Mouse (Mus musculus): Measurements from ENCODE around the gene Map4k1. TPM values are rescaled to one million over a fixed set of nuclear protein-coding genes. Genes with fewer than 3 reads are reported as not detected.

Gene Map4k1
- total and polyA plus RNA-seq, 3 experiments = 9.1 to 58.0 (median 15.9) TPM

- Histone ChIP-seq H3K9me3 (replicated peaks) (0 out of 2 replicates have a peak, but pooled peaks cover 2% of the 10 kb centered on the region), H3K4me1 (ENCODE audit: insufficient read depth, low read depth, low read length) (no peaks in the 10 kb centered on the region), H3K27me3 (ENCODE audit: insufficient read depth, low read length) (peaks cover 46% of the 10 kb centered on the region), H3K4me3 (ENCODE audit: low read depth, low read length) (no peak overlapping the region), H3K36me3 (replicated peaks) (no peaks in the 10 kb centered on the region)
- no peak for ATAC-seq (ENCODE audit: extremely low read depth, insufficient number of reproducible peaks, low FRiP score, poor library complexity, severe bottlenecking)
- TF ChIP-seq POLR2AphosphoS5 (IDR thresholded peaks at IDR 0.05; ENCODE audit: insufficient replicate concordance, low read depth, low read length) = no peak
- TF ChIP-seq TAL1 (conservative IDR thresholded peaks at IDR 0.05; ENCODE audit: low read depth, low read length) = no peak
- no peak for TF ChIP-seq CTCF (IDR thresholded peaks at IDR 0.05; ENCODE audit: low read depth, low read length)
- TF ChIP-seq GATA1 (IDR thresholded peaks at IDR 0.05; ENCODE audit: borderline replicate concordance, low read length) = no peak
- no peak for TF ChIP-seq GATA2 (IDR thresholded peaks at IDR 0.05; ENCODE audit: borderline replicate concordance, low read depth, low read length)
- no peak for DNase-seq (ENCODE audit: low spot score)
Observed at GRCm38 (mm10) chr7:29052821-29053220, 71.0 kb downstream of the Map4k1 start.

Other genes starting within 250 kb of the Map4k1 start
- 12.3 and 14.2 TPM in 2 replicates for gene Mrps12, start 240.2 kb upstream of the Map4k1 start, total RNA-seq (2014; fragmentation: Nextera tagmentation)
- 24.8 and 33.9 TPM in 2 replicates for gene Mrps12, start 240.2 kb upstream of the Map4k1 start, total RNA-seq (2017)
- gene Mrps12, start 240.2 kb upstream of the Map4k1 start, polyA plus RNA-seq (2012) = 217 and 283 TPM in 2 replicates
- 10.1 and 17.1 TPM in 2 replicates for gene Sars2, start 240.1 kb upstream of the Map4k1 start, total RNA-seq (2014; fragmentation: Nextera tagmentation)
- gene Sars2, start 240.1 kb upstream of the Map4k1 start, total RNA-seq (2017) = 9.1 and 10.0 TPM in 2 replicates
- 33.4 and 41.5 TPM in 2 replicates for gene Sars2, start 240.1 kb upstream of the Map4k1 start, polyA plus RNA-seq (2012)
- gene Ccer2, start 225.9 kb upstream of the Map4k1 start, total RNA-seq (2014; fragmentation: Nextera tagmentation) = not detected in 2 replicates
- gene Ccer2, start 225.9 kb upstream of the Map4k1 start, total RNA-seq (2017) = not detected in 2 replicates
- not detected in 2 replicates for gene Ccer2, start 225.9 kb upstream of the Map4k1 start, polyA plus RNA-seq (2012)
- 50.1 and 60.0 TPM in 2 replicates for gene Sirt2, start 215.3 kb upstream of the Map4k1 start, total RNA-seq (2014; fragmentation: Nextera tagmentation)
- gene Sirt2, start 215.3 kb upstream of the Map4k1 start, total RNA-seq (2017) = 34.1 and 36.4 TPM in 2 replicates
- 103 and 114 TPM in 2 replicates for gene Sirt2, start 215.3 kb upstream of the Map4k1 start, polyA plus RNA-seq (2012)
- gene Nfkbib, start 214.5 kb upstream of the Map4k1 start, total RNA-seq (2014; fragmentation: Nextera tagmentation) = 21.1 and 30.4 TPM in 2 replicates
- gene Nfkbib, start 214.5 kb upstream of the Map4k1 start, total RNA-seq (2017) = 9.5 and 10.7 TPM in 2 replicates
- gene Nfkbib, start 214.5 kb upstream of the Map4k1 start, polyA plus RNA-seq (2012) = 109 and 136 TPM in 2 replicates
- 1.8 TPM in 1 of 2 replicates, not detected in the other for gene Rinl, start 193.1 kb upstream of the Map4k1 start, total RNA-seq (2014; fragmentation: Nextera tagmentation)
- 1.2 and 1.4 TPM in 2 replicates for gene Rinl, start 193.1 kb upstream of the Map4k1 start, total RNA-seq (2017)
- gene Rinl, start 193.1 kb upstream of the Map4k1 start, polyA plus RNA-seq (2012) = 1.4 and 1.8 TPM in 2 replicates
- 442 and 470 TPM in 2 replicates for gene Hnrnpl, start 173.5 kb upstream of the Map4k1 start, total RNA-seq (2014; fragmentation: Nextera tagmentation)
- 251 and 279 TPM in 2 replicates for gene Hnrnpl, start 173.5 kb upstream of the Map4k1 start, total RNA-seq (2017)
- gene Hnrnpl, start 173.5 kb upstream of the Map4k1 start, polyA plus RNA-seq (2012) = 430 and 529 TPM in 2 replicates
- 102 and 127 TPM in 2 replicates for gene Ech1, start 156.8 kb upstream of the Map4k1 start, total RNA-seq (2014; fragmentation: Nextera tagmentation)
- gene Ech1, start 156.8 kb upstream of the Map4k1 start, total RNA-seq (2017) = 78.5 and 94.3 TPM in 2 replicates
- gene Ech1, start 156.8 kb upstream of the Map4k1 start, polyA plus RNA-seq (2012) = 12.9 and 33.1 TPM in 2 replicates
- 0.87 and 3.0 TPM in 2 replicates for gene Lgals4, start 148.2 kb upstream of the Map4k1 start, total RNA-seq (2014; fragmentation: Nextera tagmentation)
- 1.9 and 3.4 TPM in 2 replicates for gene Lgals4, start 148.2 kb upstream of the Map4k1 start, total RNA-seq (2017)
- gene Lgals4, start 148.2 kb upstream of the Map4k1 start, polyA plus RNA-seq (2012) = 0.22 and 0.68 TPM in 2 replicates
- gene Lgals7, start 118.2 kb upstream of the Map4k1 start, total RNA-seq (2014; fragmentation: Nextera tagmentation) = 3.0 TPM in 1 of 2 replicates, not detected in the other
- 0.27 and 0.76 TPM in 2 replicates for gene Lgals7, start 118.2 kb upstream of the Map4k1 start, total RNA-seq (2017)
- 0.49 and 0.68 TPM in 2 replicates for gene Lgals7, start 118.2 kb upstream of the Map4k1 start, polyA plus RNA-seq (2012)
- not detected in 2 replicates for gene Capn12, start 100.6 kb upstream of the Map4k1 start, total RNA-seq (2014; fragmentation: Nextera tagmentation)
- 0.12 and 0.22 TPM in 2 replicates for gene Capn12, start 100.6 kb upstream of the Map4k1 start, total RNA-seq (2017)
- 0.02 TPM in 1 of 2 replicates, not detected in the other for gene Capn12, start 100.6 kb upstream of the Map4k1 start, polyA plus RNA-seq (2012)
- 119 and 121 TPM in 2 replicates for gene Actn4, start 19.7 kb upstream of the Map4k1 start, total RNA-seq (2014; fragmentation: Nextera tagmentation)
- 28.1 and 30.3 TPM in 2 replicates for gene Actn4, start 19.7 kb upstream of the Map4k1 start, total RNA-seq (2017)
- gene Actn4, start 19.7 kb upstream of the Map4k1 start, polyA plus RNA-seq (2012) = 259 and 260 TPM in 2 replicates
- gene Eif3k, start 186 bp upstream of the Map4k1 start, total RNA-seq (2014; fragmentation: Nextera tagmentation) = 280 and 322 TPM in 2 replicates
- 377 and 459 TPM in 2 replicates for gene Eif3k, start 186 bp upstream of the Map4k1 start, total RNA-seq (2017)
- gene Eif3k, start 186 bp upstream of the Map4k1 start, polyA plus RNA-seq (2012) = 91.7 and 199 TPM in 2 replicates
- 0.30 and 0.73 TPM in 2 replicates for gene Ryr1, start 143.1 kb downstream of the Map4k1 start, total RNA-seq (2014; fragmentation: Nextera tagmentation)
- gene Ryr1, start 143.1 kb downstream of the Map4k1 start, total RNA-seq (2017) = 0.17 and 0.38 TPM in 2 replicates
- gene Ryr1, start 143.1 kb downstream of the Map4k1 start, polyA plus RNA-seq (2012) = under 0.01 TPM in 2 replicates
- 4.3 and 5.8 TPM in 2 replicates for gene Rasgrp4, start 152.8 kb downstream of the Map4k1 start, total RNA-seq (2014; fragmentation: Nextera tagmentation)
- 8.2 and 8.6 TPM in 2 replicates for gene Rasgrp4, start 152.8 kb downstream of the Map4k1 start, total RNA-seq (2017)
- 3.0 and 4.3 TPM in 2 replicates for gene Rasgrp4, start 152.8 kb downstream of the Map4k1 start, polyA plus RNA-seq (2012)
- 29.6 and 33.9 TPM in 2 replicates for gene Fam98c, start 174.2 kb downstream of the Map4k1 start, total RNA-seq (2014; fragmentation: Nextera tagmentation)
- gene Fam98c, start 174.2 kb downstream of the Map4k1 start, total RNA-seq (2017) = 21.9 and 26.0 TPM in 2 replicates
- 70.4 and 73.8 TPM in 2 replicates for gene Fam98c, start 174.2 kb downstream of the Map4k1 start, polyA plus RNA-seq (2012)
- gene Ggn, start 188.2 kb downstream of the Map4k1 start, total RNA-seq (2014; fragmentation: Nextera tagmentation) = not detected in 2 replicates
- 0.22 TPM in 1 of 2 replicates, not detected in the other for gene Ggn, start 188.2 kb downstream of the Map4k1 start, total RNA-seq (2017)
- gene Ggn, start 188.2 kb downstream of the Map4k1 start, polyA plus RNA-seq (2012) = 0.21 and 0.36 TPM in 2 replicates
- gene Spred3, start 188.4 kb downstream of the Map4k1 start, total RNA-seq (2014; fragmentation: Nextera tagmentation) = 1.3 and 1.5 TPM in 2 replicates
- gene Spred3, start 188.4 kb downstream of the Map4k1 start, total RNA-seq (2017) = 0.41 and 0.44 TPM in 2 replicates
- 0.21 and 0.23 TPM in 2 replicates for gene Spred3, start 188.4 kb downstream of the Map4k1 start, polyA plus RNA-seq (2012)
- gene Psmd8, start 198.7 kb downstream of the Map4k1 start, total RNA-seq (2014; fragmentation: Nextera tagmentation) = 157 TPM in 2 replicates
- gene Psmd8, start 198.7 kb downstream of the Map4k1 start, total RNA-seq (2017) = 187 and 209 TPM in 2 replicates
- gene Psmd8, start 198.7 kb downstream of the Map4k1 start, polyA plus RNA-seq (2012) = 103 and 111 TPM in 2 replicates
- gene Catsperg1, start 232.0 kb downstream of the Map4k1 start, total RNA-seq (2014; fragmentation: Nextera tagmentation) = 3.0 and 12.0 TPM in 2 replicates
- gene Catsperg1, start 232.0 kb downstream of the Map4k1 start, total RNA-seq (2017) = 1.5 and 2.1 TPM in 2 replicates
- 0.04 and 0.06 TPM in 2 replicates for gene Catsperg1, start 232.0 kb downstream of the Map4k1 start, polyA plus RNA-seq (2012)

Measured in G1E (cell line).